Mouse (Mus musculus) embryo, embryonic 10 days (tissue): ENCODE results near the gene Pdgfa.
A peak's percentile ranks its signal among the peaks of the same experiment; 100 is the strongest.

Experiments
- DNase-seq: peaks from one replicate; pipeline ENCODE4 v3.0.0-alpha.2; 2015; ENCODE audit warnings: low spot score

Pdgfa gene

DNA sequence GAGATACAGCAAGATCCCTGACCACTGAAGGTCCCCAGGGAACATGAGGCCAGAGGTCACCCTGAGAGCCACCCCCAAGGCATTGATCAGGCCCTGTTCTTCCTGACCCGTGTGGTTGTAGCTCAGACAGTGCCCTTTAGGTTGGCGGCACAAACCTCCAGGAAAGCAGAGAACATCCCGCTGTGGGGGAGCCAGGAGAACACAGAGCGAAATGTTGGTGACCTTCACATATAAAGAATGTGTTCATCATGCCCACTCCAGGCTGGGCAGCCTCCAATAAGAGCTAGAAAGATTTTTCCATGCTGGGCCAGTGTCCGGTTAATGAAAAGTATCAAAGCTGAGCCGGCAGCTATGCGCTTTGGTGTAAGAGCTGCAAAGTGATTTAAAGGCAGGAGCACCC is 43.2 kb downstream of the Pdgfa start:
- DNase-seq = no peak

DNA sequence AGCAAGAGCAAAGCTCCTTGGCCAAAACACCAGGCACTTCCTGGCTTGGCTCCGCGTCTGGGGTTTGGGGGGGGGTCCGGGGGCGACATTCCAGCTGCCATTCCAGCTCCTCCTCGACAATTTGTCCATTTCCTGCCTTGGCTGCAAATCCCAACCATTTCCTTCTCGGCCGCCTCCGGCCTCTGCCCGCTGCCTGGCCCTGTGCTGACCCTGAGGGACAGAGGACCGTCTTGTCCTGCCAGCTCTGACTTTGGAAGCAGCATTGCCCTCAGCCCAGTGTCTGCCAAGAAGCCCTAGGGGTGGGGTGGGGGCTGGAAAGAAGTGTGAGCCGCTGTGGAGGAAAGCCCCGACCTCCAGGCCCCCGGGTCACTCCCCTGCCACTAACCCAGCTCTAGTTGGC is 44.2 kb downstream of the Pdgfa start:
- DNase-seq = no peak

DNA sequence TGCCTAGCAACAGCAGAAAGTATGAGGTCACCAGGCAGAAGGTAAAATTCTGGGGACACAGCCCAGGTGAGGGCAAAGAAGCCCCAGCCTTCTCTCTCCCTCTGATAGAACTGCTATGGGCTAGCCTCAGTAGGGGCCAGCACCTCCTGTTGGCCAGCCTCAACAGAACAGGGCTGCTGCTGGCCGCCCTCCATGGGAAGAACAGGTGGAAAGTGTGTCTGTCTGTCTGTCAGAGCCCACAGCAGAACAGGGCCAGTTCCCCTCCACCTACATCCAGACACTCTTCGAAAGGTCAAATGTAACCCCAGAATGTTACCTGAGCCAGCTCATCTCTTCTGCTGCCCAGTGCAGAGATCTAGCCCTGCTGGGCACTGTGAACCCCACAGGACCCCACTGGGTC is 45.9 kb downstream of the Pdgfa start:
- DNase-seq = no peak

DNA sequence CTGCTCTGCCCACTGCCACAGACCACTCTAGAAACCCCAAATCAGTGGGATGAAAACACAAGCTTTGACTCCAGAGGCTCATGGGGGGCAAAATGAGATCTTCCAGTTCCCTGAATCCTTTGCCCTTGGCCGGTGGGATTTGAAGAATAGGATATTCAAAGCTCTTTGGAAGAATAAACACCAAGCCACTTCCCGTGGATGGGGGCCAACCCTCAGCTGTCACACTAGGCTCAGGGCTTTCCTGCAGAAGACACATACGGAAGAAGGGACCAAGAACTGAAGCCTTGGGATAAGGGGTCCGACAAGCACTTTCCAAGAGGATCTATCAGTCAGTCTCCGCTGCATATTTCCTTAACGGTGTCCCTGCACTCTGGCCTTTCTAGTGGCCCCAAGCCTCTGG is 48.0 kb downstream of the Pdgfa start:
- DNase-seq = no peak

DNA sequence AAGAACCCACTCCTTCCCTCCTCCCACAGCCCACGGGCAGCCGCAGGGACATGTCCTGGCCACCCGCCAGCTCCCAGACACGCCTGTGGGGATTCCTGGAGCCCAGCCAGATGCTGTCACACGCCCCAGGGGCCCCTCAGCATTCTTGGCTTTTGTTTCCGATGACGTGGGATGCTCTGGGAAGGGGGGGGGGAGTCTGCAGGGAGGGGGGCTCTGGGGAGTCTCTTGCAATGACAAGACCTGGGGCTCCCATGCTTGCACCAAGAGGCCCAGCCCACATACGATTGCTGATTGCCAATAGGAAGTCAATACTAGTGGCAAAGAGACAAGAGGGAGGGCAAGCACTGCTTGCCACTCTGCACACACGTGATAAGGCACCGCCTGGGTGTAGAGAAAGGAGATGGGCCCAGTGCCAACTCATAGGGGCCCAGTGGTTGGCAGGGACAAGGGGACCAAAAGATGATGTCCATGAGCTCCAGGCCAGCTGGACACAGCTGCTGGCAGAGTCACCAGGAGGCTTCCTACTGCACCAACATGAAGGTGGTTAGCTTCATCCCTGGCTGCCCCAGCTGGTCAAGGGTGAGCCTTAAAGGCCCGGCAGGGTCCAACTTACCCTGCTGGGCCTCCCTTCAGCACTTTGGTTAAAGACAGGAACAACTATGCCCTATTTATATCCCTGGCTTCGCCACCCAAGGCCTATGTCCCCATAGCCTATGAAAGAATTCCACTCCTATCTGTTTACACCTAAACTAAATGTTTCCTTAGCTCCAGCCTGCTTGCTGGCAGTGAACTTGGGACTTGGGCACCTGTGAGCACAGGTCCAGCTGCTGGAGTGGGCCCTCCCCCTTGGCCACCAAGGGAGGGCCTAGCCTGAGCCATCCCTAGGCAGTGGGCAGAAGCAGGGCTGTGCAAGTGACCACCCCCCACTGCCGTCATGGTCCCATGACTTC is 48.9 kb downstream of the Pdgfa start:
- no peak for DNase-seq

DNA sequence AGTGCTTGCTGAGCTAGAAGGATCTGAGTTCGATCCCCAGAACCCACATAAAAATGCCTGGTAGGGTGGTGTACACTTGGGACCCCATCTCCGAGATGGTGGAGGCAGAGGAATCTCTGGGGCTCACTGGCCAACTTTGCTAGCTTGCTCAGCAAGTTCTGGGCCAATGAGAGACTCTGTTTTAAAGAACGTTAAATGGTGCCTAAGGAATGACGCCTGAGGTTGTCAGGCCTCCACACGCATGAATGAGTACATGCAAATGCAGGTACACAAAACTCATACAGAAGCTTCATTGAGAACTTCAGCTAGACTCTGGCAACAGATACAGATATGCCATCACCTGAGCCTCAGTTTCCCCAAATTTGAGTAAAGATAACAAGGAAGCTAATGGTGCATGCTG is 49.7 kb downstream of the Pdgfa start:
- DNase-seq = no peak

DNA sequence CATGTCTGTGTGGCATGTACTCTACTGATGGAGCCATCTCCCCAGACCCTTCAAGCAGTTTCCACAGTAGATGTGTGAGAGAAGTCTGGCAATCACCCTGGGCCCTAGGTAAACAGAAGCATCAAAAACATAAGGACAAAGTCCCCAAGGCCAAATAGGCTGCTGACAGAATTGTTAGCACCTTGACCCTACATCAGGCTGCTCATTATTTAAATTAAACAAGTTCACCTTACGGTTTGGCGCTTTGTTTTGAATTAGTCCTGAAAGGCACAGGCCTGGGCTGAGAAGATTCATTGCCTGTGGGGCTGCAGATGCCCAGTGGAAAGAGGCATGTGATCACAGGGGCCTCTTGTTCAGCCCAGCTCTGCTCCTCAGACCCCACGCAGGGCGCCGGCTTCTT is 50.2 kb downstream of the Pdgfa start:
- no peak for DNase-seq

DNA sequence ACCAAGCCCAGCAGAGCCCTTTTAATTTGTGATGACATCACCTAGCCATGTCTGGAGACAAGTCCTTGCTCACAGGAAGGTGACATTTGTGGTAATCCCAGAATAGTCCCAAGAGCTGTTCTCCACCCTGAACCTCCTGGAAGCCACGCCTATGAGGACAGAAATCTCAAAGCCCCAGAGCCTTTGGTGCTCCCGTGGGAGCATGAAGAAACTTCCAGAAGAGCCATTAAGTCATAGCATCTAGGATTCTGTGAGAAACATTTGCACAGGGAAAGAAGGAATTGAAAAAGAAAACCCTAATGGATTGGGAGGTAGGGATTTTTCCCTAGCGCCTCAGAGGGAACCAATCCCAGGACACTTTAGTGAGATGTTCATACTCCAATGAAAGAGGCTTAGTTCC is 52.2 kb downstream of the Pdgfa start:
- DNase-seq = no peak

DNA sequence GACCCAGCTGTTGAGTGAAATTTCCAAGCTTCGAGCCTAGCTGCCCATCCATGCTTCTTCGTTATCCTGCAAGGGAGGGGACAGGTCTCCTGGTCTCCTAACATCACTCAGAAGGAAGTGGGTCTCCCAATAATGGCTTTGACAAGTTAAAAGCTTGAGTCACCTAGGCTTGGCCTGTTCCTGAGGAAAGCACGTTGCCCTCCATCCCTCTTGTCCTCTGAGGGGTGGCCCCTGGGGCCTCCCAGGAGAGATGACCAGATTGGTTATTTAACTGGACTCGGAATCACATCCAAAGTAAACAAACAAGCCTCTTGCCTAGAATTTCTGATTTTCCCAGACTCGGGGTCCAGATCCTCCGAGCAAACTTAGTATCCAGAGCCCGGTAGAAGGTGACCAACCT is 52.6 kb downstream of the Pdgfa start:
- DNase-seq = no peak

DNA sequence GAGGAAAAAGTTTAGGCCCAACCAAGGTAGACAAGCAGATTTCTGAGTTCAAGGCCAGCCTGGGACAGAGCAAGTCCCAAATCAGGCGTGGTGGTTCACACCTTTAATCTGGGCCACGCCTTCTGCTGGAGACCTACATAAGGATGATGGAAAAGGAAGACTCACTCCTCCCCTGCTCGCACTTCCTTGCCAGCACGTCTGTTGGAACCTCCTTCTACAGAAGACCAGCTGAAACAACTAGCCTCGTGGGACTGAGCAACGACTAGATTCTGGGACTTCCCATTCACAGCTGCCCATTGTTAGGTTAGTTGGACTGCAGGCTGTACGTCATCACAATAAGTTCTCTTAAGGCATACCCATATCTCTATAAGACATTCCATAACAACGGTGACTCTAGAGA is 55.3 kb downstream of the Pdgfa start:
- no peak for DNase-seq

DNA sequence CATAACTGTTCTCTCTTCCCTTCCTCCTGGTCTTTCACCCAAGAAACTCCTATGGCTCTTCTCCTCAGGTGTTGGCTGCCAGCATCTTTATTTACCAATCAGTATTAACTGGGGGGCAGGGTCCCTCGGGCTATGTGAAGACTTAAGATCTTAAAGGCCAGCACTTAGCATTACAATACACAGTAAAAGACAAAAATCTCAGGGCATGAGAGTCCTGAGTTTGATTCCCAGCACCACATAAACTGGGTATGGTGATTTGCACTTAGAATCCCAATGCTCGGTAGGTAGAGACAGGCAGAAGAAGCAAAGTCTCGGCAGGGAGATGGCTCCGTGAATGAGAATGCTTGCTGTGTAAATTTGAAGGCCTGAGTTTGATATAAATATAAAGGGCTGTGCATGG is 56.6 kb downstream of the Pdgfa start:
- DNase-seq = no peak

DNA sequence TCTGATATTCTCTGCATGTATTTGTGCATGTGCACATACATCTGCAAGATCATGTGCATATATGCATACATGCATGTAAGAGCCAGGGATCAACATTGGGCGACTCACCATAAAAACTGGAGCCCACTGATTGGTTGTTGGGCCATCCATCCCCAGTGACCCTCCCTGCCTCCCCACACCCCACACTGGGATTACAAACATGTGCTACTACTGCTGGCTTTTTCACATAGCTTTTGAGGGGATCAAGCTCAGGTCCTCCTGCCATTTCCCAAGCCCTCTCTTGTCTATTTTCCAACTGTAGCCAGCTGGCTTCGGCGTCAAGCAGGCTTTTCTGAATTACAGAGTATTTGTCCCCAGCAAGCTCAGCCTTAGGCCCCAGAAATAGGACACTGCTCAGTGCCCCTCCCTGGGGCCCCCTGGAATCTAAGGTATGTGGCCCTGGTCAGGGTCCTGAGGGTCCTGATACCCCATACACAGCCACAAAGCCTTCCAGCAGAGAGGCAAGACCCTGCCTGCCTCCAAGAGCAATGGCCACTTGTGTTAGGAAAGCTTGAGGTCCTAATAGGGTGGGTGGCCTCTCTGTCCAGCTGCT is 58.5 kb downstream of the Pdgfa start:
- no peak for DNase-seq

DNA sequence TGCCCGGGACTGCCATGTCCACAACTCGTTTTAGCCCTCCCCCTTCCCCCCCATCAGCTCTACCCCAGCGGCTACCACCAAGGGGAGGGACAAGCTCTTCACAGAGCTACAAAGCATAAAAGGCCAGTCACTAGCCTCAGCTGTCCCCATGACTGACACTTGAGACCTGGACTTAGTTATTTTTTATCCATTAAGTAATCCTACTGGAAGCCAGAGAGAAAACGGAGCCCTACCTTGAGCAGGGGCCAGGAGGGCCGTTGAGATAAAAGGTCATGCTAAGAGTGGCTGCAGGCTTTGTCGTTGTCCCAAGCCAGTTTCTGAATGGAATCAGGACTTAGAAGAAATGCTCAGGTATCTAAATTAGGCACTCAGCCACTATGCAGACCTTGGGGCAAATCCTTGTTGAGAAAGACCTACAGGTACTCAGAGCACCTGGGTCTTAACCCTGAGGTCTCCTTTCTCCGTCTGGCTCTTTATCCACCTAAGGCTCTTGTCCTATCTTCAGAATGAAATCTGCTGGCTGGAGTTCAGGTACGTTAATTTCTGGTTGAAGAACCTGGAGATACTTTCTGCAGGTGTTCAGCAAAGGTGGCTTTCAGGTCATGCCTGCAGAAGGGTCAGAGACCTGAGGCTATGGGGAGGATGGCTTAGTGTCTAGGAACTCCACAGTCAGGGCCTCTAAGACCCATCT is 60.6 kb downstream of the Pdgfa start:
- DNase-seq = no peak

DNA sequence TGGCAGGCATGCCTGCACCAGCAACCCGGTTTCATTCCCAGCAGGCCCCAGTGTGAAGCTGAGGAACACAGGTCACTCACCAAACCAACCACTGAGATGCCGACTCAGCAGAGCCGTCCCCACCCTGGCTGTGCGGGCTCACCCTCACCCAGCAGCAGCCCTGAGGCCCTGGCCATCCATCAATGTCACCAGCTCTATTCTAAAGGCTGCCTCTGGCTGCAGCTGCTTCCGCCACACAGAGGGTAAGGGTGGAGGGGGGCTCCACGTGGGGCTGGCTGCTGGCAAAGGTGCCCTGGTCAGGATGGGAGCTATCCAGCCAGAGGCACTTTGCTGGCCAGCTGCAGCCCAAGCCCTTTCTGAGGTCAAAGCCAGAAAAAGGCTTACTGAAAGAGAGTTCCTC is 62.6 kb downstream of the Pdgfa start:
- peak; percentile 78 for DNase-seq

DNA sequence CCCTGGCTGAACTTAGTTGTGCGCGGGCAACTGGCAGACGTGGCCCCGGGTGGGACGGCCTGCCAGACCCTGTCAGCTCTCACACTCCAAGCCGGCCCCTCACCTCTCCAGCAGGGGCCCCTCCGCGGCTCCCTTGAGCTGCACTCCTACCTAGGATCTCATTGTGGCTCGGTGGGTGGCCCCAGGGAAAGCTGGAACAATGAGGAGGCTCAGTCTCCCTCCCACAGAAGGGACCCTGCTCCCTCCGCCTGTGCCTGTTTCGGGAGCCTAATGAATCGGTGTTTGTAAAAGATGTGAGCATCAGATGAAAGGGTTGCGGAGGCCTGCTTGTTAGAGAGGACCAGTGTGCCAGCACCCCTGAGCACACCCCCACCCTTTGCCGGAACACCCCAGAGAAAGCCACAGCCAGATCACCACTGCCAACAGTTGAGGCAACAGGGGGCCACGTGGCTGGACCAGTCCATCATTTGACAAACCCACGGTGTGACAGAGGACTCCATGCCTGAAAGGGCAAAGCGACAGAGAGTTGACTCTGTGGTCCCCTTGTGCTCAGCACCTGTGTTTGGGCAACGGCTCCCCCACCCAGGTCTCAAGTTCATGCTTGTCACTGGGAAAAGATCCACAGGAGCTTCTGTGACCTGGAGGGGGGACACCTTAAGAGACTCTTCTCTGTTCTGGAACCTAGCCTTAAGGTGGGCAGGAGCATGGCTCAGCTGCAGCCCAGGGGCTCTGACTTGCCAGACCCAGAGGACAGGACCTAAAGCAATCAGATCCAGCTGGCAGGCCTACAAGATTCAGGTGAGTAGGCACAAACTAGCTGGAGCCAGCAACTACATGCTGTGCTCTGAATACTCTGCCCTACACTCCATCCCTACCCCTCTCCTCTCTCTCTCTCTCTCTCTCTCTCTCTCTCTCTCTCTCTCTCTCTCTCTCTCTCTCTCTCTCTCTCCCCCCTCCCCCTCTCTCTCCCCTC is 64.4 kb downstream of the Pdgfa start:
- DNase-seq = no peak

DNA sequence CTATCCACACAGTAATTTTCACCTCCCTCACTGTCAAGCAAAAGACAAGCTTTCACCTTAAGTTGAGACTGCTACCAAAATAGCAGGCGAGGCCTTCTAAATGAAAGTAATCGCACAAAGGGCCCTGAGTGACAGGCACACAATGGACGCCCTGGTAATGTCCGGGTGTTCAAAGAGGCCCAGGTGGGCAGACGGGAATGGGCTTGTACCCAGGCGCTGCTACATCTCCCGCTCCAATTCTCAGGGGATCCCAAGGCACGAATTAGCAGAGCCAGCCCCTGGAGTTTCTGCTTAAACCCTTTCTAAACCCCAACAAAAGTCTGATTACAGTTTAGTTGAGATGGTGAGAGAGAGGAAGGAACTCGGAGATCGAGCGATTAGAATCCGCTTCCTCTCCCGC is 65.3 kb downstream of the Pdgfa start:
- DNase-seq = peak; percentile 10

DNA sequence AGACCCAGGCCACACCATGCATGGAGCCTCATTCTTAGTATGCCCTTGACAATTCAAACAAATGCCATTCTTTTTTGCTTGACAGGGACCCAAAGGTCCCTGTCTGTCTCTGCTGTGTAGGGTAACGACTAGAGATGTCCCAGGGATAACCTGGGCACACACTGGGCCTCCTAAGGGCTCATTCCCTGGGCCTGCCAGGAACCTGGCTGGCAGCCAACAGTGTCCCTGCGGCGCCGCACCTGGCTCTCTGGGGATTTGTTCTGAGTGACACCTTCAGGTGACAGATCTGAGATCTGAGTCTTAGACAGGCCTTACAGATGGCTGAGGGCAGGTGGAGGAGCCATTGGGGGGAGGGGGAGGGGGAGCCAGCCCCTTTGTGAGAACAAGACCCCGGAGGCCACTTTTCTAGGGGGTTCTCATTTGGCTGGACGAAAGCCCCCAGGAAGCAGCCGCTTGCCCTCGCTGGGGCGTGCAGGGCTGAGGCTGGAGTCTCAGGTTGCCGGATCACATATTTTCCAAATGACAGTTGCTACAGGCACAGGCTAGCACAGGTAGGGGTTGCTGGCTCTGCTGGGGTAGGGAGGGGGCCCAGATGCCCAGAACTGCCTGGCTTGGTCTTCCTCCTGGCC is 67.2 kb downstream of the Pdgfa start:
- no peak for DNase-seq
